Mouse (Mus musculus) olfactory bulb, adult 2 months (tissue): ENCODE results near the gene Ifitm6.

Experiments used
- CTCF ChIP-seq: fragments of 200-500 bp; IDR thresholded peaks from 2 replicates; pipeline ENCODE4 v1.5.1; 2012; ENCODE audit warnings: low read depth, mild to moderate bottlenecking, low read length, moderate library complexity; ENCODE audit not compliant: insufficient read depth
- POLR2A ChIP-seq: fragments of 200-500 bp; IDR thresholded peaks from 2 replicates; pipeline ENCODE4 v1.6.1; 2012; ENCODE audit warnings: mild to moderate bottlenecking, low read depth, low read length, moderate library complexity; ENCODE audit not compliant: insufficient read depth

DNA sequence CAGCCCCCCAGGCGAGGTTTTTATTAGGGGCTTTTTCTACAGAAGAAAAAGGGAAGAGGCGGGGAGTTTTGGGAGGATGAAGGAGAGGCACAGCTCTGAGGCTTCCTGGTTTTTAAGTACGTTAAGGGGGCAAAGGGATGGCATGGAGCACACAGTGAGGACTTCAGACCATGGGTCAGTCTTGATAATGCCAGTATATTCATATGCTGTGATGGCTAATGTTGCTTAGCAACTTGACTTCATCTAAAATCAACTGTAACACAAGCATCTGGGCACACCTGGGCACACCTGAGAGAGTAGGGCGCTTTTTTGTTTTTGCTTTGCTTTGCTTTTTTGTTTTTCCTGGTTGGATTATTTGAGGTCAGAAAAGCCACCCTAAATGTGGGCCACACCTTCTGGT lies 50.8 kb downstream of the Ifitm6 start, which contains the start of gene Ifitm1:
- TF ChIP-seq POLR2A (no peak), CTCF (no peak)
